Mouse (Mus musculus): ENCODE results near the gene Kcnk6. TPM values are rescaled to one million over a fixed set of nuclear protein-coding genes. Genes with fewer than 3 reads are reported as not detected.
A peak's percentile ranks its signal among the peaks of the same experiment; 100 is the strongest.

Gene Kcnk6
- 0.90 and 1.4 TPM in 2 replicates for polyA plus RNA-seq (2015; fragmentation: Nextera tagmentation; extraction: Ambion mirVana)

GRCm38 (mm10) chr7:29232247-29233013, at the start of gene Kcnk6:
Kcnk6 (minus strand) TSS chr7:29232515.
- H3K27me3 ChIP-seq (ENCODE audit: insufficient read depth, low read length), result peaks cover 18% of the 10 kb centered on the region
- no peaks in the 10 kb centered on the region for H3K9me3 ChIP-seq (ENCODE audit: low read length)
- peak within 1 kb of the TSS; percentile 68 for H3K4me2 ChIP-seq (ENCODE audit: low read depth, low read length)
- TF ChIP-seq EP300 (IDR thresholded peaks at IDR 0.05; ENCODE audit: low read depth) (no peak), CTCF (IDR thresholded peaks at IDR 0.05; ENCODE audit: low read depth) (no peak)
- 3% methylated on average over 55 of the region's 62 CpGs for WGBS (ENCODE audit: insufficient replicate concordance)
- DNase-seq (peak; percentile 56), ATAC-seq (peak; percentile 18; the same call in 1 of the 2 replicates)
- H3K36me3 ChIP-seq (replicated peaks; ENCODE audit: insufficient read depth, low read length), result no peaks in the 10 kb centered on the region
- peak within 1 kb of the TSS; percentile 62 for H3K9ac ChIP-seq (replicated peaks)
- peak within 1 kb of the TSS; percentile 52 for H3K4me3 ChIP-seq (ENCODE audit: low read depth, low read length)
- 0 out of 2 replicates have a peak, but pooled peaks cover 4% of the 10 kb centered on the region for H3K4me1 ChIP-seq (ENCODE audit: insufficient read depth)
- H3K27ac ChIP-seq (ENCODE audit: low read depth), result peak within 1 kb of the TSS; percentile 60

- H3K9me3 ChIP-seq (ENCODE audit: low read length), result no peaks in the 10 kb centered on the region
- ATAC-seq (peak; percentile 94), DNase-seq (peak; percentile 87)
- H3K9ac ChIP-seq (replicated peaks), result peak within 1 kb of the TSS; percentile 75
- H3K4me3 ChIP-seq (ENCODE audit: low read depth, low read length), result peak within 1 kb of the TSS; percentile 70
- 3% methylated on average over 59 of the region's 80 CpGs for WGBS (ENCODE audit: insufficient replicate concordance)
- H3K27me3 ChIP-seq (ENCODE audit: insufficient read depth, low read length), result 0 out of 2 replicates have a peak, but pooled peaks cover 7% of the 10 kb centered on the region
- peak within 1 kb of the TSS; percentile 73 for H3K27ac ChIP-seq (ENCODE audit: low read depth)
- peak within 1 kb of the TSS; percentile 88 for H3K4me2 ChIP-seq (ENCODE audit: low read depth, low read length)
- H3K36me3 ChIP-seq (replicated peaks; ENCODE audit: insufficient read depth, low read length), result no peaks in the 10 kb centered on the region
- TF ChIP-seq CTCF (IDR thresholded peaks at IDR 0.05; ENCODE audit: low read depth) (peak; percentile 29; the same call in 1 of the 2 replicates), EP300 (IDR thresholded peaks at IDR 0.05; ENCODE audit: low read depth) (no peak)
- peaks cover 10% of the 10 kb centered on the region; the same call in 1 of the 2 replicates for H3K4me1 ChIP-seq (ENCODE audit: insufficient read depth)
These were observed 49.1 kb upstream of the Kcnk6 start, which contains the start of gene Spint2 for GRCm38 (mm10) chr7:29281201-29282073. Spint2 (minus strand) TSS chr7:29281912.

GRCm38 (mm10) chr7:29280801-29281200, 48.5 kb upstream of the Kcnk6 start:
- H3K9ac ChIP-seq (replicated peaks), result peak overlapping the region; percentile 75
- WGBS (ENCODE audit: insufficient replicate concordance), result 15% methylated on average over 13 of the region's 13 CpGs
- H3K4me1 ChIP-seq (ENCODE audit: insufficient read depth), result peaks cover 10% of the 10 kb centered on the region; the same call in 1 of the 2 replicates
- no peak for ATAC-seq
- peak overlapping the region; percentile 73; the same call in 1 of the 2 replicates for H3K27ac ChIP-seq (ENCODE audit: low read depth)
- H3K36me3 ChIP-seq (replicated peaks; ENCODE audit: insufficient read depth, low read length), result no peaks in the 10 kb centered on the region
- H3K4me2 ChIP-seq (ENCODE audit: low read depth, low read length), result peak overlapping the region; percentile 88
- 0 out of 2 replicates have a peak, but pooled peaks cover 7% of the 10 kb centered on the region for H3K27me3 ChIP-seq (ENCODE audit: insufficient read depth, low read length)
- TF ChIP-seq CTCF (IDR thresholded peaks at IDR 0.05; ENCODE audit: low read depth) (no peak), EP300 (IDR thresholded peaks at IDR 0.05; ENCODE audit: low read depth) (no peak)
- H3K4me3 ChIP-seq (ENCODE audit: low read depth, low read length), result peak overlapping the region; percentile 70
- no peak for DNase-seq
- H3K9me3 ChIP-seq (ENCODE audit: low read length), result no peaks in the 10 kb centered on the region

GRCm38 (mm10) chr7:29279924-29280323, 47.6 kb upstream of the Kcnk6 start:
- H3K4me3 ChIP-seq (ENCODE audit: low read depth, low read length), result no peak overlapping the region
- DNase-seq, result no peak
- no peak for ATAC-seq
- 0 out of 2 replicates have a peak, but pooled peaks cover 7% of the 10 kb centered on the region for H3K27me3 ChIP-seq (ENCODE audit: insufficient read depth, low read length)
- no peaks in the 10 kb centered on the region for H3K36me3 ChIP-seq (replicated peaks; ENCODE audit: insufficient read depth, low read length)
- no peaks in the 10 kb centered on the region for H3K9me3 ChIP-seq (ENCODE audit: low read length)
- H3K9ac ChIP-seq (replicated peaks), result no peak overlapping the region
- no peak for TF ChIP-seq CTCF (IDR thresholded peaks at IDR 0.05; ENCODE audit: low read depth)
- TF ChIP-seq EP300 (IDR thresholded peaks at IDR 0.05; ENCODE audit: low read depth), result no peak
- no peak overlapping the region for H3K4me2 ChIP-seq (ENCODE audit: low read depth, low read length)
- peaks cover 10% of the 10 kb centered on the region; the same call in 1 of the 2 replicates for H3K4me1 ChIP-seq (ENCODE audit: insufficient read depth)
- H3K27ac ChIP-seq (ENCODE audit: low read depth), result no peak overlapping the region
- 67% methylated on average over 8 of the region's 8 CpGs for WGBS (ENCODE audit: insufficient replicate concordance)

- no peak overlapping the region for H3K4me3 ChIP-seq (ENCODE audit: low read depth, low read length)
- H3K4me1 ChIP-seq (ENCODE audit: insufficient read depth), result peaks cover 10% of the 10 kb centered on the region; the same call in 1 of the 2 replicates
- no peak overlapping the region for H3K9ac ChIP-seq (replicated peaks)
- H3K9me3 ChIP-seq (ENCODE audit: low read length), result no peaks in the 10 kb centered on the region
- no peak for TF ChIP-seq CTCF (IDR thresholded peaks at IDR 0.05; ENCODE audit: low read depth)
- no peak for TF ChIP-seq EP300 (IDR thresholded peaks at IDR 0.05; ENCODE audit: low read depth)
- H3K27me3 ChIP-seq (ENCODE audit: insufficient read depth, low read length), result 0 out of 2 replicates have a peak, but pooled peaks cover 7% of the 10 kb centered on the region
- H3K27ac ChIP-seq (ENCODE audit: low read depth), result no peak overlapping the region
- H3K36me3 ChIP-seq (replicated peaks; ENCODE audit: insufficient read depth, low read length), result no peaks in the 10 kb centered on the region
- no peak overlapping the region for H3K4me2 ChIP-seq (ENCODE audit: low read depth, low read length)
- ATAC-seq (no peak), DNase-seq (no peak)
These were observed 46.9 kb upstream of the Kcnk6 start for GRCm38 (mm10) chr7:29279261-29279660.

Data from liver, postnatal 0 days (tissue).